Mouse (Mus musculus): ENCODE measurements at regions not wholly inside any gene's neighbourhood (a gene's known extent, or its start where the extent isn't known, plus 50 kb on each side); places are given as distances from the start of the nearest gene placed in this dataset.

DNA sequence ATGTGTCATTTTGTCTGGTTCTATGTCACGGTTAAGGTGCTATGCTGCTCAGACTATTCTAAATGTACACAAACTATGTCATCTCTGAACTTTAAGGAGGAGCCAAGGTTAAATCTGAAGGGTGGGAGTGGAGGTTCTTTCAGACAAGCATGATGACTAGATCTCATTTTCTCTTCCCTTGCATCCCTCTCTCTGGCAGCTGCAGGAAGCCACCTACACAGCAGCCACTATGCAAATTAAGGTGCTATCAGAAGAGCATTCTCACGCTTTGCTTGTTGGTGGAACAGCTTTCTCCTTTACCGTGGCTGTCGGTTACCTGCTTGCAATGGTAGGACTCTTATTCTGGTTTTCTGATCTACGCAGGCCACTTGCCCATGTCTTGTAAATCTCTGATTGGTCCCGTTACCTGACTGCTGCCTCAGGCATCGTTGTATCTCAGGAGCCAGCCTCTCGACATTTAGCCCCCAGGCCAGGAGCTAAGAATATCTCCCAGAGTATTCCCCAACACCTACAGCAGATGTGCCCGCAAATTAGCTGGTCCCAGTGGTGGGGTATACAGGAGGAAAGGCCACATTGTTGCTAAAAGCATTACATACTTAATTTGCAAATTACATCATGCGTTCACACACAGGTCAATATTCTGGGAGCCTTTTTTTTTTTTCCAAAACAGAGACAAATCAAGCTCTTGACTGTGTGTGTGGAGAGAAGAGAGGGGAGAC, 192.6 kb downstream of the Emx2 start:
- WGBS, result 84% methylated on average over 10 of the region's 10 CpGs
- Histone ChIP-seq H3K4me1 (peaks cover 25% of the 10 kb centered on the region), H3K4me3 (no peak overlapping the region), H3K36me3 (replicated peaks) (no peaks in the 10 kb centered on the region), H3K27ac (no peak overlapping the region), H3K9me3 (no peaks in the 10 kb centered on the region), H3K27me3 (ENCODE audit: poor library complexity, severe bottlenecking) (peaks cover 37% of the 10 kb centered on the region)
- DNase-seq (ENCODE audit: extremely low spot score, low spot score), result no peak

DNA sequence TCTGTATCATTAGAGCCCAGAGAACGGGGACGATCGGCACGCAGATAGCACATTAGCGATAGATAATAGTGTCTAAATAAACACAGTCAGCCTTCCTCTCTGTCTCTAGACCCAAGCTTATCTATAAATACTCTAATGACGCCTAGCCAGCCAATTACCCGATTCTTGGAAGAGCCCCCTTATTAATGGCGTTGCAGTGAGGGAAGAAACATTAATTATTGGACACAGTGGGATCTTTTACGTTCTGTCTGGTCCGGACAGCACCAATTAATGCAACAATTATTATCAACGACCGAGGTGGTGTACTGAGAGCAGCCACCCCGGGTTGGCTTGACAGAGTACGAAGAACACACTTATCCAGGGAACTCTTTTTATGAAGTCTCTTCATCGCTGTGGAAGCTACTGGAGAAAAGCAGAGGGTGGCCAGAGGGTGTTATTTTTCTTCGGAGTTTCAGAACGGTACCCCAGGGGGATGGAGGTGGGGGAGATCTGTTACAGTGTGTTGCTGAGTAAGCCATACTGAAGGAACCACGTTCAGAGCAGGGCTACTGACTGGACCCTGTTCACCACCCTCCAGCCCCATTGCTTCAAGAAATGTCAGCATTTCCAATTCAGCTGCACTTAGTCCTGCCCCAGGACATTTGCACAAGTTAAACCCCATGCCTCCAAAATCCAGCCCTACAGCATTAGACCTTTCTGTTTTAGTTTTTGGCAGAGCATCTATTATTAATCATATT, 195.6 kb downstream of the Emx2 start:
- H3K4me1 ChIP-seq, result peaks cover 20% of the 10 kb centered on the region
- H3K9me3 ChIP-seq, result no peaks in the 10 kb centered on the region
- H3K36me3 ChIP-seq (replicated peaks), result no peaks in the 10 kb centered on the region
- WGBS, result 60% methylated on average over 18 of the region's 18 CpGs
- H3K4me3 ChIP-seq, result no peak overlapping the region
- H3K27me3 ChIP-seq (ENCODE audit: poor library complexity, severe bottlenecking), result peaks cover 31% of the 10 kb centered on the region
- DNase-seq (ENCODE audit: extremely low spot score, low spot score), result no peak
- 0 out of 2 replicates have a peak overlapping the region, but pooled peaks have one; percentile 20 for H3K27ac ChIP-seq

DNA sequence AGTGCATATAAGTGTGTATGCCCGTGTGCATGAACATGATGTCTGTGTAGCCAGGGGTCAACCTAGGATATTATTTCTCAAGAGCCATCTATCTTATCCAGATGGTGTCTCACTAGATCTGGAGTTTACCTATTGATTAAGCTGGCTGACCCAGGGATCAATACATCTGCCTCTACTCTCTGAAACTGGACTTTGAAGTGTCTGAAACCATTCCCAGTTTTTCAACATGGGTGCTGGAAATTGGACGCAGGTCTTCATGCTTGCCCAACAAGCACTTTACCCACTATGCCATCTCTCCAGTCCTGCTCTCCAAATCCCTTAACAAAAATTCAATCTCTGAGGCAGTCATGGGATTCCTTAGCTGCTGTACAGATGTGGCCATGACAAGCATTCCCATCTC, 197.1 kb downstream of the Emx2 start:
- Histone ChIP-seq H3K4me3 (no peak overlapping the region), H3K4me1 (peaks cover 20% of the 10 kb centered on the region), H3K27ac (no peak overlapping the region), H3K27me3 (ENCODE audit: poor library complexity, severe bottlenecking) (peaks cover 20% of the 10 kb centered on the region), H3K9me3 (no peaks in the 10 kb centered on the region), H3K36me3 (replicated peaks) (no peaks in the 10 kb centered on the region)
- 94% methylated on average over 2 of the region's 2 CpGs for WGBS
- no peak for DNase-seq (ENCODE audit: extremely low spot score, low spot score)

- no peak for DNase-seq (ENCODE audit: extremely low spot score, low spot score)
Measured at GRCm38 (mm10) chr19:59669793-59670192, 211.6 kb downstream of the Emx2 start.

GRCm38 (mm10) chr19:59673537-59673936, 215.4 kb downstream of the Emx2 start:
- no peak for DNase-seq (ENCODE audit: extremely low spot score, low spot score)
- no peaks in the 10 kb centered on the region for H3K9me3 ChIP-seq
- 0 out of 2 replicates have a peak, but pooled peaks cover 3% of the 10 kb centered on the region for H3K4me1 ChIP-seq
- H3K27ac ChIP-seq, result no peak overlapping the region
- H3K27me3 ChIP-seq (ENCODE audit: poor library complexity, severe bottlenecking), result peaks cover 11% of the 10 kb centered on the region; the same call in 1 of the 2 replicates
- H3K4me3 ChIP-seq, result no peak overlapping the region
- no peaks in the 10 kb centered on the region for H3K36me3 ChIP-seq (replicated peaks)

More at GRCm38 (mm10) chr19:59669793-59670192, 211.6 kb downstream of the Emx2 start:
- Histone ChIP-seq H3K27me3 (ENCODE audit: poor library complexity, severe bottlenecking) (no peaks in the 10 kb centered on the region), H3K4me3 (no peak overlapping the region), H3K4me1 (no peaks in the 10 kb centered on the region), H3K9me3 (no peaks in the 10 kb centered on the region), H3K36me3 (replicated peaks) (no peaks in the 10 kb centered on the region), H3K27ac (no peak overlapping the region)

GRCm38 (mm10) chr19:59679191-59679590, 221.0 kb downstream of the Emx2 start:
- peaks cover 10% of the 10 kb centered on the region for H3K4me1 ChIP-seq
- H3K27ac ChIP-seq, result no peak overlapping the region
- no peak for DNase-seq (ENCODE audit: extremely low spot score, low spot score)
- peaks cover 15% of the 10 kb centered on the region; the same call in 1 of the 2 replicates for H3K27me3 ChIP-seq (ENCODE audit: poor library complexity, severe bottlenecking)
- no peaks in the 10 kb centered on the region for H3K9me3 ChIP-seq
- WGBS, result 91% methylated on average over 7 of the region's 7 CpGs
- H3K4me3 ChIP-seq, result no peak overlapping the region
- H3K36me3 ChIP-seq (replicated peaks), result no peaks in the 10 kb centered on the region

GRCm38 (mm10) chr19:59680356-59680755, 222.2 kb downstream of the Emx2 start:
- H3K27ac ChIP-seq, result no peak overlapping the region
- H3K4me1 ChIP-seq, result peaks cover 10% of the 10 kb centered on the region
- no peak for DNase-seq (ENCODE audit: extremely low spot score, low spot score)
- peaks cover 15% of the 10 kb centered on the region; the same call in 1 of the 2 replicates for H3K27me3 ChIP-seq (ENCODE audit: poor library complexity, severe bottlenecking)
- over 99% methylated on average over 4 of the region's 4 CpGs for WGBS
- H3K9me3 ChIP-seq, result no peaks in the 10 kb centered on the region
- H3K4me3 ChIP-seq, result no peak overlapping the region
- H3K36me3 ChIP-seq (replicated peaks), result no peaks in the 10 kb centered on the region

DNA sequence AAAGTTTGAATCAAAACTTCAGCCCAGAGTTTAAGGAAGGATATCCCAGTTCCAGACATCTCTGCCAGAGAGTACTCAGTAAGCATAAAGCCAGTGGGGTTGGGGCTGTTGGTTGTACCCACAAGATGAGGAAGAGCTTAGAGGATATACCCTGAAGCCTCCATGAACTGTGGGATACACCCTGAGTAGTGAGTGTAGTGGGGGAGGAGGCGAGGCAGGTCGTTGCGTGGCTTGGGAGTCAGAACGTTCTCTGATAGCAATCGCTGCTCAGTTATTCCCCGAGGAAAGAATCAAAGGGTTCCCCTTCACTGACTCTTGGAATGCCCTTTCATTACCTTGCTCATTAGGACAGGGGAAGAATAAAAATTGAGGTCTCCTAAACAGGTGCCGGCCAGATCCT, 226.1 kb downstream of the Emx2 start:
- Histone ChIP-seq H3K27me3 (ENCODE audit: poor library complexity, severe bottlenecking) (peaks cover 14% of the 10 kb centered on the region; the same call in 1 of the 2 replicates), H3K36me3 (replicated peaks) (no peaks in the 10 kb centered on the region), H3K4me1 (peaks cover 24% of the 10 kb centered on the region), H3K27ac (no peak overlapping the region), H3K9me3 (no peaks in the 10 kb centered on the region), H3K4me3 (no peak overlapping the region)
- DNase-seq (ENCODE audit: extremely low spot score, low spot score), result no peak
- WGBS, result 87% methylated on average over 7 of the region's 7 CpGs

- peaks cover 17% of the 10 kb centered on the region for H3K27me3 ChIP-seq (ENCODE audit: poor library complexity, severe bottlenecking)
- peaks cover 30% of the 10 kb centered on the region for H3K4me1 ChIP-seq
- H3K9me3 ChIP-seq, result no peaks in the 10 kb centered on the region
- no peaks in the 10 kb centered on the region for H3K36me3 ChIP-seq (replicated peaks)
- no peak for DNase-seq (ENCODE audit: extremely low spot score, low spot score)
- H3K27ac ChIP-seq, result no peak overlapping the region
- WGBS, result 67% methylated on average over 19 of the region's 19 CpGs
- H3K4me3 ChIP-seq, result no peak overlapping the region
Measured at GRCm38 (mm10) chr19:59685826-59686717, 227.9 kb downstream of the Emx2 start.

- WGBS, result 89% methylated on average over 7 of the region's 7 CpGs
- no peaks in the 10 kb centered on the region for H3K36me3 ChIP-seq (replicated peaks)
- H3K4me1 ChIP-seq, result peaks cover 35% of the 10 kb centered on the region
- no peaks in the 10 kb centered on the region for H3K9me3 ChIP-seq
- H3K27ac ChIP-seq, result no peak overlapping the region
- DNase-seq (ENCODE audit: extremely low spot score, low spot score), result no peak
- H3K4me3 ChIP-seq, result no peak overlapping the region
- peaks cover 17% of the 10 kb centered on the region for H3K27me3 ChIP-seq (ENCODE audit: poor library complexity, severe bottlenecking)
Measured at GRCm38 (mm10) chr19:59687206-59687605, 229.0 kb downstream of the Emx2 start.

DNA sequence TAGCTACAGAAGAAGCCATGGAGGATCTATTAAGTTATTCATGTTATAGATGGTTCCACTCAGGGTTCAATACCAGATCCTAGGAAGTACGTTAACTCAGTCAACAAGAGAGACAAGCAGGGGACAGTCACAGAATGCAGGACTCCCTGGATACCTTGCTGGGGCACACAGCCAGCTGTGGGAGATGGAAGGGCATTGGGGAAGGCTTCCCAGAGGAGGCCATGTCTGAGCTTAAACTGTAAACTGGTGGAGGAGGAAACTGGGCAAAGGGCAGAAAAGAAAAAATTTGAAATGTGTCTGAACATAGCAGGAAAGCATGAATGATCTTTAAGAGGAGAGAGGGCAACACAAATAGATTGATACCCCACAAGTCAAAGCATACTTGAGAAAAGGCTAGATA, 229.5 kb downstream of the Emx2 start:
- Histone ChIP-seq H3K9me3 (no peaks in the 10 kb centered on the region), H3K4me1 (peaks cover 37% of the 10 kb centered on the region), H3K36me3 (replicated peaks) (no peaks in the 10 kb centered on the region), H3K27ac (no peak overlapping the region), H3K27me3 (ENCODE audit: poor library complexity, severe bottlenecking) (peaks cover 17% of the 10 kb centered on the region), H3K4me3 (no peak overlapping the region)
- WGBS, result 91% methylated on average over 1 of the region's 1 CpGs
- no peak for DNase-seq (ENCODE audit: extremely low spot score, low spot score)

GRCm38 (mm10) chr19:59691541-59692096, 233.4 kb downstream of the Emx2 start:
- no peak for DNase-seq (ENCODE audit: extremely low spot score, low spot score)
- H3K27ac ChIP-seq, result 0 out of 2 replicates have a peak overlapping the region, but pooled peaks have one; percentile 0
- H3K4me3 ChIP-seq, result no peak overlapping the region
- WGBS, result 73% methylated on average over 15 of the region's 15 CpGs
- no peaks in the 10 kb centered on the region for H3K36me3 ChIP-seq (replicated peaks)
- no peaks in the 10 kb centered on the region for H3K9me3 ChIP-seq
- H3K4me1 ChIP-seq, result peaks cover 28% of the 10 kb centered on the region
- H3K27me3 ChIP-seq (ENCODE audit: poor library complexity, severe bottlenecking), result peaks cover 34% of the 10 kb centered on the region
